Mouse (Mus musculus) ovary, postnatal 14 days (tissue): Measurements from ENCODE around the gene Akr1a1.

ENCODE experiments used
- DNase-seq: peaks from one replicate; pipeline ENCODE4 v3.0.0; 2022; ENCODE audit warnings: low spot score

The Akr1a1 gene

GRCm38 (mm10) chr4:116659474-116659873 is 8.0 kb upstream of the Akr1a1 start:
- peak; percentile 51 for DNase-seq

GRCm38 (mm10) chr4:116657971-116658370 is 6.5 kb upstream of the Akr1a1 start:
- DNase-seq: no peak

- no peak for DNase-seq
Observed at GRCm38 (mm10) chr4:116655658-116656057, 4.2 kb upstream of the Akr1a1 start.

GRCm38 (mm10) chr4:116655100-116655499 is 3.6 kb upstream of the Akr1a1 start:
- DNase-seq: no peak

- DNase-seq: peak; percentile 38
Observed at GRCm38 (mm10) chr4:116653228-116653627, 1.7 kb upstream of the Akr1a1 start.

GRCm38 (mm10) chr4:116651797-116652135 is 286 bp upstream of the Akr1a1 start:
- no peak for DNase-seq

GRCm38 (mm10) chr4:116650365-116650764 is 1.1 kb downstream of the Akr1a1 start:
- no peak for DNase-seq

GRCm38 (mm10) chr4:116649411-116649810 is 2.1 kb downstream of the Akr1a1 start:
- DNase-seq: no peak

- DNase-seq: no peak
Observed at GRCm38 (mm10) chr4:116645624-116646023, 5.9 kb downstream of the Akr1a1 start.

- DNase-seq: no peak
Observed at GRCm38 (mm10) chr4:116644326-116644725, 7.2 kb downstream of the Akr1a1 start.

GRCm38 (mm10) chr4:116642071-116642470 is 9.4 kb downstream of the Akr1a1 start:
- no peak for DNase-seq

- DNase-seq: no peak
Observed at GRCm38 (mm10) chr4:116638821-116639220, 12.7 kb downstream of the Akr1a1 start.

GRCm38 (mm10) chr4:116635197-116635596 is 16.3 kb downstream of the Akr1a1 start:
- DNase-seq: no peak

- DNase-seq: peak; percentile 70
Observed at GRCm38 (mm10) chr4:116627722-116628662, 23.5 kb downstream of the Akr1a1 start, which contains the start of gene Nasp. Nasp (minus strand) TSS chr4:116627941.

- peak; percentile 89 for DNase-seq
Observed at GRCm38 (mm10) chr4:116627359-116627716, 24.1 kb downstream of the Akr1a1 start.

- DNase-seq: peak; percentile 67
Observed at GRCm38 (mm10) chr4:116626658-116627358, 24.7 kb downstream of the Akr1a1 start.

GRCm38 (mm10) chr4:116624831-116625230 is 26.6 kb downstream of the Akr1a1 start:
- no peak for DNase-seq

GRCm38 (mm10) chr4:116615237-116615636 is 36.2 kb downstream of the Akr1a1 start:
- DNase-seq: no peak

- DNase-seq: no peak
Observed at GRCm38 (mm10) chr4:116612621-116613020, 38.9 kb downstream of the Akr1a1 start.

- peak; percentile 77 for DNase-seq
Observed at GRCm38 (mm10) chr4:116596978-116597881, 54.2 kb downstream of the Akr1a1 start.

GRCm38 (mm10) chr4:116596379-116596778 is 55.1 kb downstream of the Akr1a1 start, which contains the start of gene Ccdc17:
Ccdc17 (plus strand) TSS chr4:116596654.
- no peak for DNase-seq

- DNase-seq: no peak
Observed at GRCm38 (mm10) chr4:116595793-116596192, 55.7 kb downstream of the Akr1a1 start.
